Mouse (Mus musculus): ENCODE measurements around the gene Mpp3. TPM values are rescaled to one million over a fixed set of nuclear protein-coding genes. Genes with fewer than 3 reads are reported as not detected.

Mpp3 gene
- 2.2 TPM for polyA plus RNA-seq (2014; fragmentation: Illumina TruSeq; extraction: RNeasy Lipid Tissue Mini Kit (QIAGEN cat#74804); ENCODE audit: low read depth, low replicate concordance)

DNA sequence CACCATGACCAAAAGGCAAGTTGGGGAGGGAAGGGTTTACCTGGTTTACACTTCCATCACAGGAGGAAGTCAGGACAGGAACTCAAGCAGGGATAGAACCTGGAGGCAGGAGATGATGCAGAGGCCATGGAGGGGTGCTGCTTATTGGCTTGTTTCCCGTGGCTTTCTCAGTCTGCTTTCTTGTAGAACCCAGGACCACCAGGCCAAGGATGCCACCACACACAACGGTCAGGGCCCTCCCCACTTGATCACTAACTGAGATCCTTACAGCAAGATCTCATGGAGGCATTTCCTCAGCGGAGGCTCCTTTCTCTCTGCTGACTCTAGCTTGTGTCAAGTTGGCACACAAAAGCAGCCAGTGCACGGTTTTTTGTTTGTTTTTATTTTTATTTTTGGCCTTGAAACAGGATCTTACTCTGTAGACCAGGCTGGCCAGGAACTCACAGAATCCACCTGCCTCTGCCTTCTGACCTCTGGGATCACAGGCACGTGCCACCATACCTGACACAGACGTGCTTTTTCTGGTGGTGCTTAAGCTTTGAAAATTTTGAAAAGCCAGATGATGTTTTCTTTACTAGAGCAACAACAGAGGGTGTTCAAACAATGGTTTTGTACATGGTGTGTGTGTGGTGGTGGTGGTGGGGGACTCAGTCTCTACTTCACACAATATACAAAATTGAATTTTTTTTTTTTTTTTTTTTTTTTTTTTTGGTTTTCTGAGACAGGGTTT lies at the start of gene Mpp3:
Mpp3 (minus strand) TSS at position 375 of the 730 bp plus-strand sequence.

DNA sequence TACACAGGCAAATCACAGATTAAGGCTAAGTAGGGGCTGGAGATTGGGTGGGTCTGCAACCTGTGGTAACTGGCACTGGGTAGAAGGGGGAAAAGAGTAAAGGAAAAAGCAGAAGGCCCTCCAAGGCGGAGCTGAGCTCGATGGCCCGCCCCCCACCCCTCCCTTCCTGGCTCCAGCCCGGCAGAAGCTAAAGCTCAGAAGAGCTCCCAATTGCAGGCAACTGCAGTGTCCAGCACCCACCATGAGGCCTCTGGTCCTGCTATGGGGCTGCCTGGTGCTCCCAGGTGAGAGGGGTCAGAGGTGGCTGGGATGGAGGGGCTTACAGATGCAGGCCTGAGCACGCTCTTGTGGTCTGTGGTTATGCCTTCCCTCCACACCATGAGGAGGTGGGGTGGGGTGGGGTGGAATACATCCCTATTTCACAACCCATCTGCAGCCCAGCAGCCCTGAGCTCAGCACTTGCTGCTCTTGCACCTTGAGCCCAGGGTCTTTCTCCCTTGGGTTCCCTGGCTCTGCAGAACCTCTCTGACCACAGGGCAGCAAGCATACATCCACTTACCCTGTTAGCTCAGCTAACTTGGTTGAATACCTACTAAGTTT lies 13.2 kb upstream of the Mpp3 start, which contains the start of gene Cd300lg:
Cd300lg (plus strand) TSS at position 160 of the 600 bp plus-strand sequence.

DNA sequence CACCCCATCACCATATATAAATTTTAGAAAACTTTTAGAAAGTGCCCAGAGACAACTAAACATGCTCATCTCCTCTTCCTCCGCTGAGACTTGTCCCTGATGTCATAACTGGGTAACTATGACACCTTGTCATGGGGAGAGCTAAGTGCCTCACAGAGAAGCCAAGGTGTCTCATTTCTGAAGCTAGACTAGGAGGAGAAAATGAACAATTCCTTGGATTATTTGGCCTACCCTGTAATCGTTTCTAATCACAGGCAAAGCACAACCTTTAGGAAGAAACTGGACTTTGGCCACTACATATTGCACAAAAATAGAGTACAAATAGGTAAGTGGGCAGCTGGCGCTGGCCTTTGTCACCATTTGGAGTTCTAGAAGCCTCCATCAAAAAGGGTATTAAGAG lies 41.3 kb downstream of the Mpp3 start, which contains the start of gene Dusp3:
Dusp3 (minus strand) TSS at position 101 of the 400 bp plus-strand sequence.

DNA sequence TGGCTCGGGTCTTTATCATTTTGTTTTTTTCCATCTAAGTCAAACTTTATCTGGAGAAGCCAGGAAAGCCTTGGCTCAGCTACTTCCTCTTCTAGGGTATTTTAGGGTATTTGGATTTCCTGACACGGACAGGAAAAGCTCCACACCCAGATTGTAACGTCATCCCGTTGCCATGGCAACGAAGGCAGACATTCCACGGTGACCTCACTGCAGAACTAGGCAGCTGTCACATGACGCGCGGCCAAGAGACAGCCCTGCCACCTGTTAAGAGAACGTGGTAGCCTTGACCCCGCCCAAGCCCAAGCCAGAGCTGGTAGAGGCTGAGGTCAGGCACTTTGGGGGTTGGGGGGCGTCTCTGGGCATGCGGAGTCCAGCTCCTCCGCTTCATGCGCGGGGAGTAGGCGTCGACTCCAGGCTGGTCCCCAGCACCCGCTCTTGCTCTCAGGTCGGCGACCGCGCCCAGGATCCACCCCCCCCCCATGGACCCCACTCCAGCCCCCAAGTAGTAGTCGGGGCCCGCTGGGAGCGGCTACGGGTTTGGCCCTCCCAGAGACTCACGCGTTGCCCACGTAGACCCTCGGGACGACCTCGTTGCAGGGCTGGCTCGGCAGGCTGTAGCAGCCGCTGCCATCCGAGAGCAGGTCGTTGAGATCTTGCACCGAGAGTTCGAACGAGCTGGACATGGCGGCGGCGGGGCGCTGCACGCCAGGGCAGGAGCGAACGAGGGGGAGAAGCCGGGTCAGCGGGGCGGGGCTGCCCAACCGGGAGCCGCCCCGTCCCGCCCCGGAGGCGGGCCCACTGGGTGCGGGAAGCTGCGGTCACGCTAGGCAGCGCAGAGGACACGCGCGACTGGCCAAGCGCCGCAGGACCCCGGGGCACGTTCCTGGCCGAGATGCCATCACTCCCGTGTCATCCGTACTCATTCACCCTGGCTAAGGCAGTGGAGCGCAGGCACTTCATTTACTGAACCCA lies 43.9 kb downstream of the Mpp3 start, which contains the start of gene Cfap97d1:
Cfap97d1 (plus strand) TSS at position 226 of the 972 bp plus-strand sequence.

DNA sequence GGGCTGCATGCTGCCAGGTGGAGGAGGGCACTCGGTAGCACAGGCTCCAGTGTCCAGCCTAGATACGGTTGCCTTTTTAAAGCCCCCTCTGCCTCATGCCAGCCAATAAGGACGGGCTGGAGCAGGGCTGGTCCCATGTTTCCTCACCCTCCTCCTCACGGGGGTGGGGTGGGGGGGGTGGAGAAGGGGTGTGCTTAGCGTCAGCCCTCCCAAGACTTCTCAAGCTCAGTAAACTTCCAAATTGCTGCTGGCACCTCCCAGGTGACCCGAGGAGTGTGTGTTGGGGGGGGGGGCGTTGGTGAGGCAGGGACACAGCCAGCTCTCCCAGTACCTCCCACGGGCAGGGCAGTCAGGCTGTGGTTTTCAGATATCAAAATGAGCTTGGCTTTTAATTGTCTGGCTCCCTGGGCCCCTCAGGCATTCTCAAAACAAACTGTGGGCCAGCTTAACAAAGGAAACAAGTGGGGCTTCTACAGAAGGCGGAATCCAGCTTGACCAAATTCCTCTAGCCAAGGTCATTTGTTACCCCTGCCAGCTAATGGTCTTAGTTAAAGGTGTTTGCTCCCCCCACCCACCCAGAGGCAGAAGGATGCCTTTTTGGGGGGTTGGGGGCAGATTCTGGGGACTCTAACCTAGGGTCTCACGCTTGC lies 61.2 kb downstream of the Mpp3 start, which contains the start of gene Sost:
Sost (minus strand) TSS at position 51 of the 650 bp plus-strand sequence.

Other genes with a start within 250 kb of the Mpp3 start
- not detected for gene Etv4, start 243.1 kb downstream of the Mpp3 start, polyA plus RNA-seq (2014; fragmentation: Illumina TruSeq; extraction: RNeasy Lipid Tissue Mini Kit (QIAGEN cat#74804); ENCODE audit: low read depth, low replicate concordance)
- gene Meox1, start 134.1 kb downstream of the Mpp3 start, polyA plus RNA-seq (2014; fragmentation: Illumina TruSeq; extraction: RNeasy Lipid Tissue Mini Kit (QIAGEN cat#74804); ENCODE audit: low read depth, low replicate concordance), result 1.6 TPM
- 0.76 TPM for gene Sost, start 61.4 kb downstream of the Mpp3 start, polyA plus RNA-seq (2014; fragmentation: Illumina TruSeq; extraction: RNeasy Lipid Tissue Mini Kit (QIAGEN cat#74804); ENCODE audit: low read depth, low replicate concordance)
- 510 TPM for gene Cfap97d1, start 44.2 kb downstream of the Mpp3 start, polyA plus RNA-seq (2014; fragmentation: Illumina TruSeq; extraction: RNeasy Lipid Tissue Mini Kit (QIAGEN cat#74804); ENCODE audit: low read depth, low replicate concordance)
- gene Dusp3, start 41.4 kb downstream of the Mpp3 start, polyA plus RNA-seq (2014; fragmentation: Illumina TruSeq; extraction: RNeasy Lipid Tissue Mini Kit (QIAGEN cat#74804); ENCODE audit: low read depth, low replicate concordance), result 10.6 TPM
- gene Cd300lg, start 13.0 kb upstream of the Mpp3 start, polyA plus RNA-seq (2014; fragmentation: Illumina TruSeq; extraction: RNeasy Lipid Tissue Mini Kit (QIAGEN cat#74804); ENCODE audit: low read depth, low replicate concordance), result 0.28 TPM
- 0.10 TPM for gene Mpp2, start 60.1 kb upstream of the Mpp3 start, polyA plus RNA-seq (2014; fragmentation: Illumina TruSeq; extraction: RNeasy Lipid Tissue Mini Kit (QIAGEN cat#74804); ENCODE audit: low read depth, low replicate concordance)
- not detected for gene Ppy, start 72.9 kb upstream of the Mpp3 start, polyA plus RNA-seq (2014; fragmentation: Illumina TruSeq; extraction: RNeasy Lipid Tissue Mini Kit (QIAGEN cat#74804); ENCODE audit: low read depth, low replicate concordance)
- not detected for gene Pyy, start 79.4 kb upstream of the Mpp3 start, polyA plus RNA-seq (2014; fragmentation: Illumina TruSeq; extraction: RNeasy Lipid Tissue Mini Kit (QIAGEN cat#74804); ENCODE audit: low read depth, low replicate concordance)
- not detected for gene Nags, start 117.1 kb upstream of the Mpp3 start, polyA plus RNA-seq (2014; fragmentation: Illumina TruSeq; extraction: RNeasy Lipid Tissue Mini Kit (QIAGEN cat#74804); ENCODE audit: low read depth, low replicate concordance)
- gene Tmem101, start 127.9 kb upstream of the Mpp3 start, polyA plus RNA-seq (2014; fragmentation: Illumina TruSeq; extraction: RNeasy Lipid Tissue Mini Kit (QIAGEN cat#74804); ENCODE audit: low read depth, low replicate concordance), result 1.8 TPM
- gene Lsm12, start 156.8 kb upstream of the Mpp3 start, polyA plus RNA-seq (2014; fragmentation: Illumina TruSeq; extraction: RNeasy Lipid Tissue Mini Kit (QIAGEN cat#74804); ENCODE audit: low read depth, low replicate concordance), result 75.9 TPM
- 7.8 TPM for gene G6pc3, start 161.2 kb upstream of the Mpp3 start, polyA plus RNA-seq (2014; fragmentation: Illumina TruSeq; extraction: RNeasy Lipid Tissue Mini Kit (QIAGEN cat#74804); ENCODE audit: low read depth, low replicate concordance)
- gene Hdac5, start 201.7 kb upstream of the Mpp3 start, polyA plus RNA-seq (2014; fragmentation: Illumina TruSeq; extraction: RNeasy Lipid Tissue Mini Kit (QIAGEN cat#74804); ENCODE audit: low read depth, low replicate concordance), result 0.43 TPM
- gene BC030867, start 220.4 kb upstream of the Mpp3 start, polyA plus RNA-seq (2014; fragmentation: Illumina TruSeq; extraction: RNeasy Lipid Tissue Mini Kit (QIAGEN cat#74804); ENCODE audit: low read depth, low replicate concordance), result 2.6 TPM
- gene Asb16, start 240.3 kb upstream of the Mpp3 start, polyA plus RNA-seq (2014; fragmentation: Illumina TruSeq; extraction: RNeasy Lipid Tissue Mini Kit (QIAGEN cat#74804); ENCODE audit: low read depth, low replicate concordance), result 0.07 TPM